Comparison of ENCODE assay signal across 1 mouse cellular context in the genomic region with DNA sequence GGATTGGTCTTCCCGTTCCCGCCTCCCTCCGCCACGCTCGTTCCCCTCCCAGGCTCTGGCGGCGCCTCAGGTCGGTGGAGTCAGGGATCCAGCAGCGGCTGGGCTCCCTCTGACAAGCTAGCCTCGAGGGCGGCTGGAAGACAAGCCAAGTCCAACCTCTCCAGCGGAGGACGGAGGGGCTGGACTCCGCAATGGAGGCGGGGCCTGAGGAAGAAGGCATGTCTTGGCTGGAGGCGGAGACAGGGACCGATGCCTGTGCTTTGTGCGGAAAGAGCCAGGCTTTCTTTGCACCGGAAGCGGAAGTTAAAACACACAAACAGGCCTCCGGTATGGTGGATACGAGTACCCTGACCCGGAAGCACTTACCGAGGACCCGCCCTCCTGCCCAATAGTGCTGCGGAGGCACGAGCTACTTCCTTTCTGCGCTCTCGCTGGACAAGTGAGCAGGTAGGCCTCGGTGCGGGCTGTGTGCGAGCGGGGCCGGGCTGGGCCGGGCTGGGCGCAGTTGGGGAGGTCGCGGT.
TF ChIP-seq lines count a peak whose summit lies in the region.

A gene (plus strand): TSS at position 377 of the 521 bp plus-strand sequence.

TF ChIP-seq in MEL, 35 proteins besides CTCF, POLR2A, EP300 and RAD21 (continued from another document):
- peak; percentile 89 for TF ChIP-seq SIN3A (IDR thresholded peaks at IDR 0.05; ENCODE audit: low read length)
- TF ChIP-seq MAZ (IDR thresholded peaks at IDR 0.05; ENCODE audit: low read depth, low read length): peak; percentile 26; the same call in 1 of the 2 replicates
- no peak for TF ChIP-seq MYB (IDR thresholded peaks at IDR 0.05; ENCODE audit: low read depth, low read length)
- TF ChIP-seq ZMIZ1 (IDR thresholded peaks at IDR 0.05; ENCODE audit: low read depth, low read length): peak; percentile 82
- TF ChIP-seq NRF1 (IDR thresholded peaks at IDR 0.05; ENCODE audit: insufficient read depth, low read depth, low read length, poor library complexity, severe bottlenecking): 0 out of 2 replicates have a peak, but pooled peaks have one; percentile 11
